Mouse (Mus musculus) c-Kit-positive CD71-negative TER-119-negative erythroid progenitor cells, embryonic 14.5 days (primary cell): Measurements from ENCODE around the gene Znrd1as.

Source experiments
- DNase-seq: peaks from one replicate; pipeline ENCODE4 v3.0.0-alpha.2; 2013; ENCODE audit warnings: low read depth

Gene Znrd1as

GRCm38 (mm10) chr17:36957999-36958743, at the start of gene Znrd1as, which contains the start of gene Znrd1:
Gene Znrd1as, plus strand, starts transcription at chr17:36958592.
Gene Znrd1, minus strand, starts transcription at chr17:36958559.
- DNase-seq: peak; percentile 90

GRCm38 (mm10) chr17:36909802-36910201, 48.6 kb upstream of the Znrd1as start:
- no peak for DNase-seq

GRCm38 (mm10) chr17:36912031-36912430, 46.4 kb upstream of the Znrd1as start:
- no peak for DNase-seq

- peak; percentile 64 for DNase-seq
Measured at GRCm38 (mm10) chr17:36914108-36914507, 44.3 kb upstream of the Znrd1as start.

GRCm38 (mm10) chr17:36915076-36915475, 43.3 kb upstream of the Znrd1as start:
- peak; percentile 43 for DNase-seq

GRCm38 (mm10) chr17:36920239-36920638, 38.2 kb upstream of the Znrd1as start:
- no peak for DNase-seq

- DNase-seq: no peak
Measured at GRCm38 (mm10) chr17:36922715-36923114, 35.7 kb upstream of the Znrd1as start.

GRCm38 (mm10) chr17:36923491-36923890, 34.9 kb upstream of the Znrd1as start:
- DNase-seq: no peak

- no peak for DNase-seq
Measured at GRCm38 (mm10) chr17:36927496-36928120, 30.8 kb upstream of the Znrd1as start.

- DNase-seq: no peak
Measured at GRCm38 (mm10) chr17:36929236-36929932, 29.0 kb upstream of the Znrd1as start.

GRCm38 (mm10) chr17:36930233-36930632, 28.2 kb upstream of the Znrd1as start:
- DNase-seq: no peak

- DNase-seq: no peak
Measured at GRCm38 (mm10) chr17:36931130-36931529, 27.3 kb upstream of the Znrd1as start.

- no peak for DNase-seq
Measured at GRCm38 (mm10) chr17:36931806-36932205, 26.6 kb upstream of the Znrd1as start.

- no peak for DNase-seq
Measured at GRCm38 (mm10) chr17:36938056-36938455, 20.3 kb upstream of the Znrd1as start.

GRCm38 (mm10) chr17:36942391-36942790, 16.0 kb upstream of the Znrd1as start:
- no peak for DNase-seq

GRCm38 (mm10) chr17:36942791-36943471, 15.5 kb upstream of the Znrd1as start, which contains the start of gene Rnf39:
Gene Rnf39, plus strand, starts transcription at chr17:36942918.
- no peak for DNase-seq

GRCm38 (mm10) chr17:36943691-36944090, 14.7 kb upstream of the Znrd1as start:
- DNase-seq: no peak

- DNase-seq: no peak
Measured at GRCm38 (mm10) chr17:36944121-36944775, 14.1 kb upstream of the Znrd1as start.

GRCm38 (mm10) chr17:36947051-36947819, 11.2 kb upstream of the Znrd1as start:
- no peak for DNase-seq

GRCm38 (mm10) chr17:36948286-36948685, 10.1 kb upstream of the Znrd1as start:
- DNase-seq: no peak

GRCm38 (mm10) chr17:36949265-36949664, 9.1 kb upstream of the Znrd1as start:
- DNase-seq: no peak
